Mouse (Mus musculus) CH12.LX (cell line): ENCODE data around the gene Gdi1. TPM values are rescaled to one million over a fixed set of nuclear protein-coding genes. Genes with fewer than 3 reads are reported as not detected.

Experiments used
- DNase-seq: peaks from one replicate; pipeline ENCODE4 v3.0.0-alpha.2; 2013; ENCODE audit errors: extremely low read depth
- H3K27ac ChIP-seq: 2 replicates; pipeline ENCODE4 v1.5.1; 2012; ENCODE audit warnings: low read depth, mild to moderate bottlenecking, control low read depth, moderate library complexity; ENCODE audit not compliant: insufficient read depth
- H3K27me3 ChIP-seq: replicated peaks from 2 replicates; pipeline ENCODE3; 2012; ENCODE audit warnings: inconsistent platforms
- H3K36me3 ChIP-seq, 2 experiments: replicated peaks in 1 of 2; 2 replicates each; pipeline versions ENCODE3 to v1.6.1; 2012; ENCODE audit warnings: inconsistent platforms in 1 of 2, low read length in 1 of 2, mild to moderate bottlenecking in 1 of 2, mixed read lengths in 1 of 2, moderate library complexity in 1 of 2; ENCODE audit not compliant: control insufficient read depth in 1 of 2, insufficient read depth in 1 of 2
- H3K4me1 ChIP-seq, 2 experiments: 2 replicates each; pipeline ENCODE4 v1.6.1; 2012; ENCODE audit warnings: inconsistent platforms in 1 of 2, moderate library complexity in 1 of 2; ENCODE audit not compliant: insufficient read depth in 2 of 2, control insufficient read depth in 1 of 2
- H3K4me2 ChIP-seq: 2 replicates; pipeline ENCODE4 v1.6.1; 2012; ENCODE audit warnings: low read depth, mild to moderate bottlenecking, control low read depth; ENCODE audit not compliant: poor library complexity, insufficient read depth, severe bottlenecking
- H3K4me3 ChIP-seq, 3 experiments: fragments of 150-350 bp in 1 of 3; sonication (generic) in 1 of 3; replicated peaks in 1 of 3; 2 replicates each; pipeline versions ENCODE3 to v1.5.1; 2011 to 2012; ENCODE audit warnings: low read depth in 2 of 3, low read length in 2 of 3, mild to moderate bottlenecking in 2 of 3, moderate library complexity in 2 of 3, control low read depth in 1 of 3, improper control_type of control experiment in 1 of 3, inconsistent platforms in 1 of 3, mixed read lengths in 1 of 3; ENCODE audit not compliant: poor library complexity in 1 of 3
- H3K79me2 ChIP-seq: replicated peaks from 2 replicates; pipeline ENCODE4 v1.6.1; 2012; ENCODE audit warnings: mild to moderate bottlenecking, moderate library complexity; ENCODE audit not compliant: control insufficient read depth, poor library complexity, insufficient read depth, severe bottlenecking; ENCODE audit errors: extremely low read depth
- H3K9ac ChIP-seq: 2 replicates; pipeline ENCODE4 v1.6.1; 2012; ENCODE audit warnings: low read depth, mild to moderate bottlenecking, control low read depth, moderate library complexity; ENCODE audit not compliant: insufficient read depth
- H3K9me3 ChIP-seq: replicated peaks from 2 replicates; pipeline ENCODE3; 2012; ENCODE audit warnings: low read length, inconsistent platforms, mixed read lengths
- CHD1 ChIP-seq: IDR thresholded peaks from 2 replicates; pipeline ENCODE4 v1.6.1; 2012; ENCODE audit warnings: low read depth, low read length, improper control_type of control experiment, inconsistent platforms
- CHD2 ChIP-seq: IDR thresholded peaks from 2 replicates; pipeline ENCODE4 v1.6.1; 2011; ENCODE audit warnings: low read length, improper control_type of control experiment
- CTCF ChIP-seq, 2 experiments: IDR thresholded peaks in 1 of 2; conservative IDR thresholded peaks in 1 of 2; 2 replicates each; pipeline ENCODE4 v1.5.1; 2011 to 2012; ENCODE audit warnings: low read depth in 2 of 2, low read length in 2 of 2, improper control_type of control experiment in 1 of 2, inconsistent platforms in 1 of 2, mild to moderate bottlenecking in 1 of 2, moderate library complexity in 1 of 2
- ELF1 ChIP-seq: IDR thresholded peaks from 2 replicates; pipeline ENCODE4 v1.6.1; 2014; ENCODE audit warnings: low read depth, mild to moderate bottlenecking, inconsistent platforms, low read length, improper control_type of control experiment
- EP300 ChIP-seq: IDR thresholded peaks from 2 replicates; pipeline ENCODE4 v1.6.1; 2011; ENCODE audit warnings: low read length, improper control_type of control experiment
- ETS1 ChIP-seq: conservative IDR thresholded peaks from 2 replicates; pipeline ENCODE4 v1.6.1; 2012; ENCODE audit warnings: low read depth, mild to moderate bottlenecking, inconsistent platforms, low read length, improper control_type of control experiment, moderate library complexity
- HCFC1 ChIP-seq: IDR thresholded peaks from 2 replicates; pipeline ENCODE4 v1.6.1; 2012; ENCODE audit warnings: low read depth, mild to moderate bottlenecking, inconsistent platforms, low read length, improper control_type of control experiment
- IRF4 ChIP-seq: IDR thresholded peaks from 2 replicates; pipeline ENCODE4 v1.6.1; 2014; ENCODE audit warnings: low read depth, mild to moderate bottlenecking, inconsistent platforms, low read length, improper control_type of control experiment
- JUN ChIP-seq: IDR thresholded peaks from 2 replicates; pipeline ENCODE4 v1.6.1; 2011; ENCODE audit warnings: low read depth, mild to moderate bottlenecking, low read length, improper control_type of control experiment, moderate library complexity; ENCODE audit not compliant: insufficient read depth
- JUND ChIP-seq: conservative IDR thresholded peaks from 2 replicates; pipeline ENCODE4 v1.6.1; 2011; ENCODE audit warnings: low read depth, low read length, improper control_type of control experiment
- MAFK ChIP-seq: IDR thresholded peaks from 2 replicates; pipeline ENCODE4 v1.6.1; 2011; ENCODE audit warnings: low read length, improper control_type of control experiment; ENCODE audit not compliant: insufficient replicate concordance
- MAX ChIP-seq: IDR thresholded peaks from 2 replicates; pipeline ENCODE4 v1.6.1; 2011; ENCODE audit warnings: low read length, improper control_type of control experiment
- MAZ ChIP-seq: IDR thresholded peaks from 2 replicates; pipeline ENCODE4 v1.6.1; 2012; ENCODE audit warnings: low read depth, mild to moderate bottlenecking, inconsistent platforms, low read length, improper control_type of control experiment, moderate library complexity
- MXI1 ChIP-seq: IDR thresholded peaks from 2 replicates; pipeline ENCODE4 v1.6.1; 2011; ENCODE audit warnings: mild to moderate bottlenecking, low read depth, low read length, improper control_type of control experiment
- MYC ChIP-seq: IDR thresholded peaks from 2 replicates; pipeline ENCODE4 v1.6.1; 2011; ENCODE audit warnings: low read depth, mild to moderate bottlenecking, improper control_type of control experiment, low read length
- NRF1 ChIP-seq: IDR thresholded peaks from 2 replicates; pipeline ENCODE4 v1.6.1; 2014; ENCODE audit warnings: low read depth, mild to moderate bottlenecking, inconsistent platforms, low read length, improper control_type of control experiment, moderate library complexity
- PAX5 ChIP-seq: IDR thresholded peaks from 2 replicates; pipeline ENCODE4 v1.6.1; 2012; ENCODE audit warnings: low read length, inconsistent platforms, mixed read lengths
- POLR2A ChIP-seq: IDR thresholded peaks from 2 replicates; pipeline ENCODE4 v1.6.1; 2011; ENCODE audit warnings: low read depth, mild to moderate bottlenecking, improper control_type of control experiment, low read length
- POLR2AphosphoS2 ChIP-seq: IDR thresholded peaks from 2 replicates; pipeline ENCODE4 v1.6.1; 2011; ENCODE audit warnings: low read depth, low read length, improper control_type of control experiment
- RAD21 ChIP-seq: IDR thresholded peaks from 2 replicates; pipeline ENCODE4 v1.6.1; 2011; ENCODE audit warnings: low read depth, mild to moderate bottlenecking, low read length, improper control_type of control experiment, moderate library complexity
- SIN3A ChIP-seq: IDR thresholded peaks from 2 replicates; pipeline ENCODE4 v1.6.1; 2012; ENCODE audit warnings: low read length, improper control_type of control experiment, inconsistent platforms
- SMC3 ChIP-seq: IDR thresholded peaks from 2 replicates; pipeline ENCODE4 v1.6.1; 2011; ENCODE audit warnings: low read depth, low read length, improper control_type of control experiment
- TBP ChIP-seq: conservative IDR thresholded peaks from 2 replicates; pipeline ENCODE4 v1.6.1; 2011; ENCODE audit warnings: low read depth, low read length, improper control_type of control experiment
- TCF12 ChIP-seq: IDR thresholded peaks from 2 replicates; pipeline ENCODE4 v1.6.1; 2014; ENCODE audit warnings: low read depth, mild to moderate bottlenecking, inconsistent platforms, low read length, improper control_type of control experiment
- USF1 ChIP-seq: IDR thresholded peaks from 2 replicates; pipeline ENCODE4 v1.6.1; 2014; ENCODE audit warnings: low read depth, mild to moderate bottlenecking, inconsistent platforms, low read length, improper control_type of control experiment
- ZC3H11A ChIP-seq: IDR thresholded peaks from 2 replicates; pipeline ENCODE4 v1.6.1; 2012; ENCODE audit warnings: low read depth, mild to moderate bottlenecking, inconsistent platforms, low read length, improper control_type of control experiment
- ZMIZ1 ChIP-seq: IDR thresholded peaks from 2 replicates; pipeline ENCODE4 v1.6.1; 2012; ENCODE audit warnings: low read depth, mild to moderate bottlenecking, inconsistent platforms, low read length, improper control_type of control experiment
- dilution Hi-C: fragments of 300-500 bp; cut with MboI; formaldehyde crosslinking; loops from 2 replicates; pipeline ENCODE4 v1.14.3; 2020; ENCODE audit warnings: low sequenced_read_pairs; ENCODE audit not compliant: extremely low pct_unique_long_range_greater_than_20kb, extremely low pct_ligation_motif_present
- in situ Hi-C: fragments of 300-500 bp; cut with MboI; formaldehyde crosslinking; loops from 3 replicates; pipeline ENCODE4 v1.14.3; 2019; ENCODE audit warnings: low sequenced_read_pairs, low pct_ligation_motif_present, low pct_unique_long_range_greater_than_20kb, mixed read lengths
- polyA plus RNA-seq: library from polyadenylated mRNA; unstranded; fragments of >175 nt; gene quantifications from 2 replicates; pipeline ENCODE4 v1.2.1, GENCODE M21; 2012; ENCODE audit warnings: low read depth; ENCODE audit not compliant: insufficient read length
- total RNA-seq, 2 experiments: library from RNA; depleted of rRNA; stranded (reverse); fragments of 300-350 nt in 1 of 2; fragments of >200 nt in 1 of 2; gene quantifications; 2 replicates each; pipeline ENCODE4 v1.2.3; 2012 to 2014

Gene Gdi1
- total and polyA plus RNA-seq, 3 experiments = 32.4 to 66.5 (median 42.7) TPM

DNA sequence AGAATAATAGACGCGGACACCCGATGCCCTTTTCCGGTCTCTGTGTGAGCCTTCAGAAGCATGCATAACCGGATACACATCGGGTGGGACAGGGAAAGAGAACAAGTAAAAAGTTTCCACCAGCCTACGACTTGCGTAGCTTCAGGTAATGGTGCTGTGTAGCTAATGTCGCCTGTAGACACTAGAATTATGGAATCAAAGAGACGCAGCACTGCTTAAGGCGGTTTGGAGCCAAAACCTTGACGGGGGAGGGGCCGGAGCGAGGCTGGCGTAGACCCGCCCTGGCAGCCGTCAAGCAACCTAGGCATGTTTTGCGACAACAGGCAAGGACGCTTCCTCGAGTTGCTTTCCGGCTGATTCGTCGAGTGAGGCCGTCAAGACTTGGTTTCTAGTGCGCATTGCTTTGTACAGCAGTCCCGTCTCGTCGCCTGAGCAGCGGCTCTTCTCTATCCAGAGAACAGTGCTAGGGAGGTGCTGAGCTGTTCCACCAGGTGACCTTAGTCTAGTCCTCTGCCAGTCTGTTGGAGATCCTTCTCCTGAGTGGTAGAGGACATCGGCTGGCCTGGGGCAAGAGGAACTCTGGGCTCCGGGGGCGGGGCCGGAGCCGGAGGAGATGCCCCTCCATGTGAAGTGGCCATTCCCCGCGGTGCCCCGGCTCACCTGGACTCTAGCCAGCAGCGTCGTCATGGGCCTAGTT, 22.3 kb upstream of the Gdi1 start (continued):
- TF ChIP-seq MAFK (no peak), IRF4 (no peak), MXI1 (no peak; the same call in 1 of the 2 replicates), CHD2 (no peak), TBP (peak; percentile 62; the same call in 1 of the 2 replicates), ZC3H11A (no peak), CTCF (conservative IDR thresholded peaks at IDR 0.05 in 1 of 2, IDR thresholded peaks at IDR 0.05 in 1 of 2; ENCODE audit: low read depth in 2 of 2, low read length in 2 of 2) (no peak), PAX5 (no peak), JUND (no peak), SIN3A (peak; percentile 42; the same call in 1 of the 2 replicates), ZMIZ1 (0 out of 2 replicates have a peak, but pooled peaks have one; percentile 45), ELF1 (peak; percentile 49; the same call in 1 of the 2 replicates), MAX (no peak; the same call in 1 of the 2 replicates), POLR2AphosphoS2 (no peak), NRF1 (no peak; the same call in 1 of the 2 replicates), MYC (0 out of 2 replicates have a peak, but pooled peaks have one; percentile 2), CHD1 (no peak), JUN (no peak)
- TF ChIP-seq, all 38 proteins: peak for 9

DNA sequence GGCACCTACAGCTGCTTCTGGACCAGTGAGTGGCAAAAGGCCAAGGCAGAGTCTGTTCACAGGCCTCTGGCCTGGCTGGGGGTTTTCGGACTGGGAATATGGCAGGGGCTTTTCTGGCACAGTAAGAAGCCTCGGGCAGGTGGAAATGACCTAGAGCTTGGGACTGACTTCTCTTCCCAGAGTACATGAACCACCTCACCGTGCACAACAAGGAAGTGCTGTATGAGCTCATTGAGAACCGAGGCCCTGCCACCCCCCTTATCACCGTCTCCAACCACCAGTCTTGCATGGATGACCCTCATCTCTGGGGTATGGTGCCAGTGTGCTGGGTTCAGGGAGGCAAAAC, 21.7 kb upstream of the Gdi1 start:
- Histone ChIP-seq H3K27me3 (no peaks in the 10 kb centered on the region), H3K4me3 (peak overlapping the region; percentile 71 to 97 (median 76)), H3K4me2 (peak overlapping the region; percentile 78), H3K27ac (peak overlapping the region; percentile 80; the same call in 1 of the 2 replicates), H3K79me2 (peaks cover 11% of the 10 kb centered on the region), H3K36me3 (peaks cover 4 to 27% of the 10 kb centered on the region in 2 experiments), H3K4me1 (peaks cover 0 to 10% of the 10 kb centered on the region in 2 experiments; a peak in 2 of 4 replicates), H3K9me3 (no peaks in the 10 kb centered on the region), H3K9ac (peak overlapping the region; percentile 93)
- TF ChIP-seq MAZ (no peak), CHD1 (no peak), JUN (no peak), POLR2A (no peak), SIN3A (no peak), IRF4 (no peak), USF1 (no peak), JUND (no peak), MAX (no peak), PAX5 (no peak), TCF12 (no peak), RAD21 (no peak), CHD2 (no peak), ELF1 (no peak), EP300 (no peak), ETS1 (no peak), SMC3 (no peak), HCFC1 (no peak), MYC (no peak)
- in situ Hi-C loops = no loop called here
- dilution Hi-C loops = no loop called here
- DNase-seq = no peak
